Mouse (Mus musculus): ENCODE results near the gene Mfn2. TPM values are rescaled to one million over a fixed set of nuclear protein-coding genes. Genes with fewer than 3 reads are reported as not detected.

Gene Mfn2
- 100 to 1,000 TPM; 406 to 426 TPM for total RNA-seq (2021)
- long read RNA-seq, experiment 1, full-length matches to known transcripts = 103 of 260 reads
- long read RNA-seq, experiment 1, partial matches to known transcripts = 26 of 260 reads
- long read RNA-seq, experiment 1, other reads (novel, unspliced or antisense) = 131 of 260 reads
- long read RNA-seq, experiment 2, full-length matches to known transcripts = 130 of 278 reads
- long read RNA-seq, experiment 2, partial matches to known transcripts = 41 of 278 reads
- long read RNA-seq, experiment 2, other reads (novel, unspliced or antisense) = 107 of 278 reads

DNA sequence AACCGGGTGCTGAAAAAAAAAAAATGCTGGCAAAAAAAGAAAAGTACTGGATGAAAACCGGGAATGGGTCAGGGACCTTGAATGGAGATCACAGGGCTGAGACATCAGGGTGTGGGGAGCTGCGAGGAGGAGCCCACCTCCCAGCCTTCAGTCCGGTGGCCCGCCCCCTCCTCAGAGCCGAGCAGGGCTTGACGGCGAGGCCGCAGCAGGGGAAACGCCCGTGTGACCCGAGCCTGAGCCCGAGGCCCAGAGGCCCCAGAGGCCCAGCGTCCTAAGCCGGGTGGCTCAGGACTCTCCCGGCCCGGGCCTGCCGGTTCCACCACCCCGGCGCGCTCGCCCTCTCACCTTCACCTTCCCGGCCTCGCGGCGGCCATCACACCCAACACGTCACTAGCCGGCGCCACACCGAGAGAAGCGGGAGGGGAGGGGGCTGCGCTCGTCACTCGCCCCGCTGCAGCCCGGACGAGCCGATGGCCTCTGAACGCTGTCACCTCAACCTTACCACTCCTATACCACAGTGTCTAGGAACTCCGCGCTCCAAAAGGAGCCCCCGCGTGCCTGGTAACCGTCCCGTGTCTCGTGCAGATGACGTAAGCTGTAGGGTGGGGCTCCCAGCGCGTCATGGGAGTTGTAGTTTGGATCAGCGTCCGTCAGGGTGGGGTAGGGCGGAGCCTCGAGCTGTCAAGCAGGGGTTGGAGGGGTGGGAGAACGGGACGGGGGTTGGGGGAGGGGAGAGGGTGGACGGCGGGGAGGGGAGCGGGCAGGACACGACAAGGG is at the start of gene Mfn2:
Gene Mfn2 (minus strand): TSS at position 392 of the 777 bp plus-strand sequence.
- DNase-seq = peak; percentile 86 to 91
- intact Hi-C loops (cut with DNase I) = loop anchor here (5.0 kb wide), 1 partner anchor 33 kb away; the partner anchor contains the start of gene Plod1

DNA sequence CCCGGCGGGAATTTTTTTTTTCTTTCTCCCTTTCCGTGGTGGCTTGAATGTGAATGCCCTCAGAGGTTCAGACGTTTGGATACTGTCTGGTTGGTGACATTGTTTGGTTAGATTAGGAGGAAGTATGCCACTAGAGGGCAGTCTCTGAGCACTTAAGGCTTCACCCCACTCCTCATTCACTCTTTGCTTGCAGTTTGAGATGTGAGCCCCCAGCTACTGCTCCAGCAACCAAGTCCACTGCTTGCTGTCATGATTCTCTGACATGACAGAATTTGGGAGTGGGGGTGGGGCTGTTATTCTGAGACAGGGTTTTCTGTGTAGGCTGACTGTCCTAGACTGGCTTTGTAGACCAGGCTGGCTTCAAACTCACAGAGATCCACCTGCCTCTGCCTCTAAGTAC is 49.1 kb upstream of the Mfn2 start:
- intact Hi-C loops (cut with DNase I) = loop anchor here (2.0 to 10.0 kb wide), 2 partner anchors 55 to 211 kb away; partner anchors contain the start of genes Fbxo2 and Fbxo44
- no peak for DNase-seq

DNA sequence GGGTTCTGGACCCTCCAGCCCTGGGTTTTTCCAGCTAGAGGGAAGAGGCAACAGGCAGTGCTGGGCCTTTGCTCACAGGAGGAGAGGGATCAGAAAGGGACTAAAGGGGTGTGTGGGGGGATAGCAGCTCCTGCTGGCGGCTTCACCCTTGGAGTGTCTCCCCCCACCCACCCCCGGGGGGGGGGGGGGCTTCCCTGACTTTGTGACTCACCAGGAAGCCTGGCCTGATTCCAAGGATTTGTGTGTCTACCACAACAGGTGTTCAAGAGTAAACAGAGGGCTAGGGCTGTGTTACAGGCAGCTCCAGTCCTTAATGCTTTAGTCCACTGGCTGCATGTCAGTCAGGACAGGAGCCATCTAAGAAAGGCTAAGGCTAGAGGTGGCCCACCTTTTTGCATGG is 43.0 kb upstream of the Mfn2 start:
- intact Hi-C loops (cut with DNase I) = no loop called here
- DNase-seq = no peak

DNA sequence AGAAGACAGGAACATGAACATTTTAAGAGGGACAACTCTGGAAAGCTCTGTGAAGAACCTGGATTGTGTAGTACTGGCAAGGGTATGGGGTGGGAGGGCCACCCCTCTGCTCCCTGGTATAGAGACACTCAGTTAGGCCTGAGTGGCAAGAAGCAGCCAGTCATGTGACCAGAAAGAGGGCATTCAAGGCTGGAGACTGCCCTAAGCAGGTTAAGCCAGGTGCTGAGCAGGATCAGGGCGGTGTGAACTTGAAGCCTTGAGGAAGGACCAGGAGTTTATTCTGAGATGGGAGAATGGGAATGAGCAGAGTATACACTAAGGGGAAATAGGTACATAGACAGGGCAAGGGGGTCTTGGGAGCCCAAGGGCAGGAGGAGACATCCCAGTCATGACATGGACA is 38.5 kb upstream of the Mfn2 start:
- no peak for DNase-seq
- intact Hi-C loops (cut with DNase I) = no loop called here

DNA sequence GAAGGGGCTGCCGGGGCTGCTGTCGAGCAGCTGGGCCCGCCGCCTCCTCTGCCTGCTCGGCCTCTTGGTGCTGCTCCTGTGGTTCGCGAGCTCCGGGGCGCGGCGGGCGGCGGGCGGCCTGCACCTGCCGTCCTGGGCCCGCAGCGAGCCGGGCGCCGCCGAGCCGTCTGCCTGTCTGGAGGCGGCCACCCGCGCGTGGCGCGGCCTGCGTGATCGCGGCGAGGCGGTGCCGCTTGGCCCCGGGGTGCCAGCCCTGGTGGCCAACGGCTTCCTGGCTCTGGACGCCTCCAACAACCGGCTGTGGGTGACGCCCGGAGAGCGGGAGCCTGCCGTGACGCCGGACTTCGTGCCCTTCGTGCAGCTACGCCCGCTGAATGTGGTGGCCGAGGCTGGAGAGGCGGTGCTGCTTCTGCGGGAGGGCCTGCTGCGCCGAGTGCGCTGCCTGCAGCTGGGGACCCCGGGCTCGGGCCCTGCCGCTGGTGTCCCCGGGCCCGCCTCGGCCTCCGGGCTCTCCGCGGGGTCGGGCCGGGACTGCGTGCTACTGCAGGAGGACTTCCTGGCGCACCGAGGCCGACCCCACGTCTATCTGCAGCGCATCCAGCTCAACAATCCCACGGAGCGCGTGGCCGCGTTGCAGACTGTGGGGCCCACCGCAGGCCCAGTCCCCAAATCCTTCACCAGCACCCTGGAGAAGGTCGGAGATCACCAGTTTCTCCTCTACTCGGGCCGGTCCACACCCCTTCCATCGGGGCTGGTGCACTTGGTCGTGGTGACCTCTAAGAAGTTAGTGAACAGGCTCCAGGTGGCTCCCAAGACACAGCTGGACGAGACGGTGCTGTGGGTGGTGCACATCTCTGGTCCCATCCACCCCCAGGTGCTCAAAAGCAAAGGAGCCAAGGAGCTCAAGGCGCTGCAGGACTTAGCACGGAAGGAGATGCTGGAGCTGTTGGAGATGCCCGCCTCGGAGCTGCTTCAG is 36.8 kb upstream of the Mfn2 start:
- no peak for DNase-seq
- intact Hi-C loops (cut with DNase I) = no loop called here

DNA sequence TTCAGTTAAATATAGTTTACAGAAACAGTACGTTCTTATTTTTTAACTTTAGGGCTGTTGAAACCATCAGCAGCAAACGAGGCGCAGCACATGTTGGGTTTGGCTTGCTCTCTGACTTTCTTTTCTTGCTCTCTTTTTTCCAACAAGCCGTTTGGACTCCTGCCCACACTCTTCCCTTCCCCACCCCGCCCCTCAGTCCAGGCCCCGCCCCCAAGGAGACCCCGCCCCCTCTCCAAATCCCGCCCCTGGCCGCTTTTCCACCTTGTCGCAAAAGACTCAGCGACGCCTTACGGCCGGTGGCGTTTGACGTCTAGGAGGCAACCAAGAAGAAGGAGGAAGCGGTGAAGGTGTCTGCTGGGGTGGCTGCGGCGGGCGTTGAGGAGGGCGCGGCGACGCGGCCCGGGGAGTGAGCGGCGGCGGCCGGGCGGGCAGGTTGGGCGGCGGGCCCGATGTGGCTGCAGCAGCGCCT is 36.1 kb upstream of the Mfn2 start, which contains the start of gene 2510039O18Rik:
Gene 2510039O18Rik (plus strand): TSS at position 320 of the 469 bp plus-strand sequence.
- DNase-seq = peak; percentile 70 to 81
- intact Hi-C loops (cut with DNase I) = no loop called here

DNA sequence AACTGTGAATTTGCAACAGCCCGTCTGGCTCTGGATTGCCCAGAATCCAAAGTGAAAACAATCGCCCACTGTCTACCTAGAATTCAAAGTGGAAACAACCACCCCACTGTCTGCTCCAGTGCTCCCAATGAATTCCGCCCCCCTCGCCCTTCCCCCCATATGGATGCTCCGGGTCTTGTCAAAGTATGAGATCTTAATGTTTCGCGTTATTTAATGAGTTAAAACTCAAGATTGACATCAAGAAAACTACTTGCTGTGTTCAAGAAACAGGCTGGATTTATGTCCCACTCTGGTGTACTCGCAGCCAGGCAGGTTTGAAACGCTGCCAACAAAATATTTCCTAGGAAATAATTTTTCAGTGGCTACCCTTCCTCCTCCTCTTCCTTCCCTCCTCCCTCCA is 35.6 kb upstream of the Mfn2 start:
- intact Hi-C loops (cut with DNase I) = no loop called here
- no peak for DNase-seq

DNA sequence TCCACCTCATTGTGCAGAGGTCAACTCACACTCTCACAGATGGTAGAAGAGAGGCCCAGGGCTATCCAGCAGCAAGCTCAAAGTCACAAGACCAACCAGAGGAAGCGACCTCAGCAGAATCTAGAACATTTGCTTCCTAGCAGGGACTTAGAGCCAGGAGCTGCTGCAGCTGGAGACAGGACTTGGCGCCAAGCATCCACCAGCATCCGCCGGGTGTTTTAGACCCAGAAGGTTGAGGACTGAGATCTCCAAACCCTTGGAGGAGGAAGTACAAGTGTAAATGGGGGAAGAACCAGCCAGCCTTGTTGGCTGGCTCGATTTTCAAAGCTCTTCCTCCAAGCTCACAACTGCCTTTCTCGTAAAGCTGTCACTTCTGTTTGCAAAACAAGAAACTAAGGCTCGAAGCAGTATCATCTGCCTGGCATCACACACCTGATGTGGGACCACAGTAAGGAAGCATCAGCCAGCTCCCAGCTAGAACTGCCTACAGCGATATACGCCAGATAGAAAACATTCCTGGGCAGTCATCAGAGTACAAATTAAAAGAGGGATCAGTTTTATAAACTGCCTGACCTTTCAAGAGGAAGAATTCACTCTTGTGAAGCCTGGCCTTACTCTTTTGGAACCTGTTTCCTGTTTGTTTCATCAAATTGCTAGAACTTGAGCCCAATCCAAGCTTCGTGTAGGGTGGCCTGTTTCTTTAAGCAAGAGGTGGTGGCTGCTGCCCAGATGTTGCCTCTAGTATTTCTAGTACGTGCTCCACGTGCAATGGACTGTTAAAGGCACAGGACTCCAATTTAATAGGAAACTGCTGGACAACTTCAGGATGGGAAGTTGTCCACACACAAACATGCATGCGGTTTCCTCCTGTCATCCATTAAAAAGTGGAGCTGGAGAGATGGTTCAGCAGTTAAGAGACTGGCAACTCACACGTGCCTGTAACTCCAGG is 33.9 kb upstream of the Mfn2 start:
- DNase-seq = peak; percentile 50 to 51
- intact Hi-C loops (cut with DNase I) = loop anchor here (5.0 kb wide), 1 partner anchor 36 kb away; the partner anchor contains the start of gene Mfn2

DNA sequence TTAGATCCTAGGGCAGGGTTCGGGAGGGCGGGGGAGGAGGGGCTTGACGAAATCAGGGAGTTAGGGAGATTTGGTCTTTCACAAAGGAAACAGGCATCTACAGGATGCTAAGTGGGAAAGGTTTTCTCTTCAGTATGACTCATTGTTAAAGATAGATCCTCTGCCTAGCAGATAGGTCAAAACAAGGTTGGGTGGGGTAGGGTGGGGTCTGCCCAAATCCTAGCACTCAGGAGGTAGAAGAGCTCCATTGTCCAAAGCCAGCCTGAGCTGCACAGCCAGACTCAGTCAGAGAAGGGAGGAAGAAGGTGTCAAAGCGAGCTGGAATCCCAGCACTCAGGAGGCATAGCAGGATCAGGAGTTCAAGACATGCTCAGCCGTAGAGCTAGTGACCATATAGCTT is 33.0 kb upstream of the Mfn2 start:
- intact Hi-C loops (cut with DNase I) = loop anchor here (5.0 kb wide), 1 partner anchor 35 kb away; the partner anchor contains the start of gene Mfn2
- DNase-seq = no peak

DNA sequence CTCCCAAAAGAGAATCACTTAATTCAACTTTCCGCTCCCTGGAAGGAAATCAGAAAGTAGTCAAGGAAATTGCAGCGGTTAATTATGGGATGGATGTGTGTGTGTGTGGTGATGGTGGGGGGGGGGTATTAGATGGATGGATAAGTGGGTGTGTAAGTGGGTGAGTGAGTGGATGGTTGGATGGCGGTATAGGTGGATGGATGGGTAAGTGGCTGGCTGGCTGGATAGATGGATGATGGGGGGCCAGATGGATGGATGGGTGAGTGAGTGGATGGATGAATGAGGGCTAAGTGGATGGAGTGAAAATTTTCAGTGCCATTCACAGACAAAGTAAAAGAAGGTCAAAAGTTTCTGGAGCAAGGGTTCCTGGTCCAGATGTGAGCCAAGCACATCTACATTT is 32.5 kb upstream of the Mfn2 start:
- no peak for DNase-seq
- intact Hi-C loops (cut with DNase I) = loop anchor here (5.0 kb wide), 1 partner anchor 35 kb away; the partner anchor contains the start of gene Mfn2

DNA sequence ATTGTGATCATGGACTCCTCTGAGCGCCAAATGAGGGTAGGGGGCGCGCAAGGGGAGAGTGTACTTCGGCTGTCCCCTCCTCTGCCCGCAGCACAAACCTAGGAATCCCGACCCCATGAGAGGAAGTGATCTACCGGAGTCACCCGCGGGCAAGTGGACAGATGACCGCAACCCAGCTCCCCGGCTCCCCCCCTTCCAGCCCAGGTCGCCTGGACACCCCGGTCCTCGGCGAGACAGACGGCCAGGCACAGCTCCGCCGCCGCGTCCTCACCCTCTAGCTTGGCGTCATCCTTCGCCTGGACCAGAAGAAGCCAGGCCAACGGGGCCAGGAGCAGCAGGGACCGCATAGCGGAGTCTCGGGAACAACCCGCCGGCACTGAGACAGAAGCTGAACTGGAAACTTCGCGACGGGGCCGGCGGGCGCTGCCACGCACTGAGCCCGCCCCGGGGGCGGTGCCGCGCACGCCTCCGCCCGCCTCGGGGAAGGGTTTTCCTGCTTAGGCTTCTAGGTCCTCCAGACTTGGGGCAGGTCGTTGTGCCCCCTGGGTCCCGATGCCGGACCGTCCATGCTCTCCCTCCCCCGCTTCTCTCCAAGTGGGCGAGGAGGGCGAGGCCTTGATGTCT is 31.9 kb upstream of the Mfn2 start, which contains the start of gene Plod1:
Gene Plod1 (minus strand): TSS at position 437 of the 624 bp plus-strand sequence.
- DNase-seq = peak; percentile 86 to 87
- intact Hi-C loops (cut with DNase I) = loop anchor here (5.0 kb wide), 1 partner anchor 34 kb away; the partner anchor contains the start of gene Mfn2

DNA sequence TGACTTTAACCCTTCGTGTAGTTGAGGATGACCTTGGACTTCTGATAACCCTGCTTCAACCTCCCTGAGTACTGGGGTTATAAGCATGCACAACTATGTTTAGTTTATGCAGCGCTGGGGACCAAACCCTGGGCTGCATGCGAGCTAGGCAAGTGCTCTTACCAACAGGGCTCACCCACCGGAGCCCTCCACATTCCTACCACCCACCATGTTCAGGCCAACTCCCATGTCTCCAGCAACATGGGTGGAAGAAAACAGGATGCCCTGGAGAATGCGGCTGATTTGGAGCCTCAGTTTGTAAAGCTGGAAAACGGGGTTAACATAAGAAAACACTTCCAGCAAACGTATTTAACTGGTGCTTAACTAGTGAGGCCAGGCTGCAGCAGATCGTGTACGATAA is 31.4 kb upstream of the Mfn2 start:
- intact Hi-C loops (cut with DNase I) = loop anchor here (5.0 kb wide), 1 partner anchor 34 kb away; the partner anchor contains the start of gene Mfn2
- DNase-seq = no peak

DNA sequence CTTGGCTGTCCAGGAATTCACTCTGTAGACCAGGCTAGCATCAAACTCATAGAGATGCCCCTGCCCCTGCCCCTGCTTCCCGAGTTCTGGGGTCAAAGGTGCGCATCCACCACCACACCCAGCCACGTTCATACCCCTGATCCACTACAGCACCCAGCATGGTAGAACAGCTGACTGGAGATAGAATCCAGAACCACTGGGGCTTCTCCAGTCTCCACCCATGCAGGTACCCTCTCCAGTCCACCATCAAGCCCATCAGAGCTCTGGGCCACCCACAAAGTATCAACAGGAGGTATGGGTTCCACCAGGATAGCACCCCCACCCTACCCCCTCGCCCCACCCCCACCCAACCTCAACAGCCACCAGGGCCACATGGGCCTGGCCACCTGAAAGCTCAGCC is 30.1 kb upstream of the Mfn2 start:
- no peak for DNase-seq
- intact Hi-C loops (cut with DNase I) = loop anchor here (5.0 kb wide), 1 partner anchor 32 kb away; the partner anchor contains the start of gene Mfn2

DNA sequence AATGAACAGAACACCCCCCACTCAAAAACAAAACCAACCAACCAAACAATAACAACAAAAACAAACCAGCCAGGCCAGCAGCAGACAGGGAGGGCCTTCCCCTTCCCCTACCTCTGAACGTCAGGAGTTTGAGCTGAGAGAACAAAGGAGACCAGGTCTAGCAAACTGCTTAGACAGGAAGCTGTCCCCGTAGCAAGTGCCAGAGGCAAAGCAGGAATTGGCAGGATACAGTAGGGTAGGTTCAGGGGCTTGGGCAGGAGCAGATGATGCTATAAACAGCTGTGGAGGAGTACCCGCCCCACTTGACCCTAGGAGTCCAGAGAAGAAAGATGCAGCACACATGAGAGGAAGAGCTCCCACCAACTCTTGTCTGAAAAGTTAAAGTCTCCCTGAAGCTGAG is 29.6 kb upstream of the Mfn2 start:
- no peak for DNase-seq
- intact Hi-C loops (cut with DNase I) = no loop called here

DNA sequence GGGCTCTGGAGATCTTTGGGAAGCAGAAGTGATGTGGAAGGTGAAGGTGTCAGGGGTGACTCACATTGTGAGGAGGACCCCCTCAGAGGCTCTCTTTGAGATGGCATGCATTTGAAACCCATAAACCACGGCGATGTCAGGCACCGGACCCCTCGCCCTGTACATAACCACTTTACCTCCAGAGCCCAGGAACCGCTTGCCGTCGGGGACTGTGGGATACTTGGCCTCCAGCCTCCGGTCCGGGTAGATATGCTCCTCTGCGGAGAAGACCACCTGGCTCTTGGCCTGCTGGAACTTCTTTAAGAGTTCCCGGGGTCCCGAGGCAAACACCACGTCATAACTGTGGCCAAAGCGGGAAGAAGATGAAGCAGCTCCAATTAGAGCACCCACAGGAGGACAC is 26.4 kb upstream of the Mfn2 start:
- intact Hi-C loops (cut with DNase I) = no loop called here
- DNase-seq = no peak

DNA sequence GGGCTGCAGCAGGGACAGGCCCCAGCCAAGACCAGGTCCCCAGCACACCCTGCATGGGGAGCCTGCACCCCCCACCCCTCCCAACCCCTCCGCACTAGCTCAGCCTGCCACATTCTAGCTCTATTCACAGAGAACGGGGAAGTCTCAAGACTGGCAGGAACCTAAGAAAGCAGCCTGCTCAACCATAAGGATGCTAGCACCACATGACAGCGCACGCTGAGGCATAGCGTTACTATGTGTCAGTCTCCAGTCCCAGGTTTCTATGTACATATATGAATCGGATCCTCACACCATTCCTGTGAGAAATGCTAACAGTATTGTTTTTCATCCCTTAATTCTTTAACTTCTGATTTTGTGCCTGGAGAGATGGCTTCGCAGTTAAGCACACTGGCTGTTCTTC is 24.0 kb upstream of the Mfn2 start:
- intact Hi-C loops (cut with DNase I) = no loop called here
- DNase-seq = no peak

DNA sequence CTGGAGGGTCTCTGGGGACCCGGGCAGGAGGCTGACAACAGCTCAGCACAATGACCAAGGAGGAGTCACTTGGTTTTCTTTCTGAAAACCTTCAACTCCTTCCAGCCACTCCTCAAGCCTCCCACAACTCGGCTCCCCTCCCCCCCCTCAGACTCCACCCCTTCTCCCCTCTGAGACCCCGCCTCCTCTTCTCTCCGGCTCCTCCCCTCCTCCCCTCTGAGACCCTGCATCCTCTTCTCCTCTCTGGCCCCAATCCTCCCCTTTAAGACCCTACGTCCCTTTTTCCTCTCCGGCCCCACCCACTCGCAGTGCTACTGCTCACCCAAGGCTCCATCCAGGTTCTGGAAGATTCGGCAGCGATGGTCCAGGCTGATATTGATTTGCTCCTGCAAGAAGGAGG is 23.6 kb upstream of the Mfn2 start:
- no peak for DNase-seq
- intact Hi-C loops (cut with DNase I) = no loop called here

DNA sequence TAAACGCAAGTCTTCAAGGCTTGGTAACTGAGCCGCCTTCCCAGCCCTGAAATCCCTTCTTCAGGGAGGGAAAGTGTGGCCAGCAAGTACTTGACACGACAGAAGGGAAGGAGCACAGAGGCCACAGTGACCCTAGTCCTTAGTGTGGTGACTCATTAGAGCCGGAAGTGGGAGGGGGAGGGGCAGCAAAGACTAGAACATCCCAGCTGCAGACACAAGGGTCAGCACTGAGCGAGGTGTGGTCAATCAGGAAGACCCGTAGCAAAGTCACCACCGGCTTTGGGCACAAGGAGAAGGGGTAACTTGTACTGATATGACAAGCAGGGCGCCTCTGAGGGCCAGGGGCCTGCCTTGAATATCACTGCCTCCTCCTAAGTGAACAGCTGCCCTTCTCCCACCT is 23.2 kb upstream of the Mfn2 start:
- peak in 1 of 2 experiments; percentile 45 for DNase-seq

More for the DNA sequence above, 23.2 kb upstream of the Mfn2 start:
- intact Hi-C loops (cut with DNase I) = no loop called here
